ENCODE assay signal across 7 mouse cellular contexts in the genomic region with DNA sequence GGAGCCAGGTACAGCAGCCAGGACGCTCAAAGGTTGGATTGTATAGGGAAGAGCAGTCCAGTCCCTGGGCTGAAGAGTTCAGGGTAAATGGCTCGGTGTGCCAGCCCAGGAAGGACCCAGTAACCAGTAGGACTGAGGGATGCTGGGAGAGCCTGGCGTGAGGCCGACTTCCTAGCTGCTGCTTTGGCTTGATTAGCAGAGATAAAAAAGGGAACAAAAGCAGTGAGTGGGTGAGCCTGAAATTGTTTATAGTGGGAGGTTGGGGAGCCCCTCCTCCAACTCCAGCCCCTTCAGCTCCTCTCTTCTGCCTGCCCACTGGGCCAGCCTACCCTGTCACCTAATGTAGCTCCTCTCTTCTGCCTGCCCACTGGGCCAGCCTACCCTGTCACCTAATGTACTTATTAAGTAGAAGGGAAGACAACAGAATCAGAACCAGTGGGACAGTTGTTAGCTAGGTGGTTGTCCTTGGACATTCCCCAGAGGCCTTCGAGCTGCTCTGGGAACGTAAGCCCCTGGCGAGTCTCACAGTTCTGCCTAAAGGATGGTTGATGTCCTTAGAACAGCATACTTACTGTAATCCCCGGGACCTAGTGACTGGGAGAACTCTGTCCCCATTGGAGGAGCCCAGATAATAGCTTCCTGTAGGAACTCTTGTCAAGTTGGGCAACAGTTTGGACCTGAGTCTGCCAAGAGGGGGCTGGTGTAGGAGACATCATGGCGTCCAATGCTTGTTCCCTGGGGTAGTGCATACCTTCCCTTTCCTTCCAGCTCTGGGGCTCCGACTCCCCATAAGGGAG. TPM values are rescaled to one million over a fixed set of nuclear protein-coding genes. Genes with fewer than 3 reads are reported as not detected.
DNase-seq lines count a peak whose midpoint lies in the region; TF ChIP-seq lines count a peak whose summit lies in the region.

No protein-coding gene starts in this region.

- no peak for TF ChIP-seq CTCF in lung, adult 2 months (IDR thresholded peaks at IDR 0.05; ENCODE audit: insufficient read depth, low read length)
- TF ChIP-seq CTCF in testis, adult 2 months (IDR thresholded peaks at IDR 0.05; ENCODE audit: control insufficient read depth, insufficient read depth, insufficient replicate concordance, low read depth, low read length) = no peak

- peak overlapping the region; percentile 63 for H3K27ac ChIP-seq in testis, adult 2 months (ENCODE audit: control insufficient read depth, insufficient read depth, low read depth, low read length)

- H3K4me1 ChIP-seq in lung, adult 2 months (ENCODE audit: control insufficient read depth, insufficient read depth, low read length) = 0 out of 2 replicates have a peak, but pooled peaks cover 5% of the 10 kb centered on the region
- H3K4me1 ChIP-seq in testis, adult 2 months (ENCODE audit: control insufficient read depth, insufficient read depth, low read length) = no peaks in the 10 kb centered on the region

- no peaks in the 10 kb centered on the region; the same call in 1 of the 2 replicates for H3K36me3 ChIP-seq in testis, adult 2 months (ENCODE audit: control insufficient read depth, insufficient read depth, low read length)

- WGBS in lung, adult 2 months = 62% methylated on average over 10 of the region's 10 CpGs

- H3K27me3 ChIP-seq in testis, adult 2 months (ENCODE audit: control insufficient read depth, insufficient read depth, low read length) = no peaks in the 10 kb centered on the region

- intact Hi-C loops in left cerebral cortex, postnatal 25 days (cut with DNase I) = no loop called here

- DNase-seq in lung, adult 18-20 months = peak; percentile 43 to 60
- no peak for DNase-seq in lung, adult 2 months
- peak; percentile 44 for DNase-seq in heart, adult 8-10 months (ENCODE audit: low spot score)
- DNase-seq in left cerebral cortex, postnatal 25 days (ENCODE audit: low spot score in 2 of 2) = peak; percentile 28 to 46
- DNase-seq in spleen, adult 12 weeks (ENCODE audit: low spot score) = no peak
- no peak for DNase-seq in embryo, embryonic 10.5 days (ENCODE audit: low spot score)

- H3K4me3 ChIP-seq in lung, adult 2 months (replicated peaks; ENCODE audit: extremely low read depth, low read depth, low read length) = no peak overlapping the region
- H3K4me3 ChIP-seq in testis, adult 2 months (ENCODE audit: control insufficient read depth, low read depth, low read length) = no peak overlapping the region

- TF ChIP-seq POLR2A in lung, adult 2 months (IDR thresholded peaks at IDR 0.05; ENCODE audit: borderline replicate concordance, extremely low read depth, low read depth, low read length) = no peak
- no peak for TF ChIP-seq POLR2A in testis, adult 2 months (IDR thresholded peaks at IDR 0.05; ENCODE audit: control insufficient read depth, low read depth, low read length)

RNA-seq across cellular contexts. Expression of gene Vps35l, which starts 37.8 kb away (rescaled TPM):
- 40.1 and 41.7 TPM in 2 replicates for polyA plus RNA-seq in lung, adult 2 months (2012; rRNA removed)
- total RNA-seq in heart, adult 8-10 months (2022) = 10 to 100 TPM; 22.0 to 27.0 (median 26.2) TPM
- 10 to 100 TPM; 51.2 to 58.2 TPM for total RNA-seq in left cerebral cortex, postnatal 25 days (2021)
- polyA plus RNA-seq in testis, adult 2 months (2012; rRNA removed) = 27.0 and 29.5 TPM in 2 replicates

Comparison
In these comparisons a context has a peak if more than half of its experiments do, and no peak if none do; other contexts are left out.
1. DNase-seq: peak in lung, adult 18-20 months (2 of 2), heart, adult 8-10 months (single experiment) and left cerebral cortex, postnatal 25 days (2 of 2); none in lung, adult 2 months (single experiment), spleen, adult 12 weeks (single experiment) and embryo, embryonic 10.5 days (single experiment).